Mouse (Mus musculus) frontal cortex, postnatal 10 days (tissue): Measurements from ENCODE around the gene Inpp4a.

Source experiments
- DNase-seq, 2 experiments: peaks; one replicate each; pipeline ENCODE4 v3.0.0; 2022; ENCODE audit warnings: low spot score in 2 of 2, mixed read lengths in 1 of 2

Gene Inpp4a

DNA sequence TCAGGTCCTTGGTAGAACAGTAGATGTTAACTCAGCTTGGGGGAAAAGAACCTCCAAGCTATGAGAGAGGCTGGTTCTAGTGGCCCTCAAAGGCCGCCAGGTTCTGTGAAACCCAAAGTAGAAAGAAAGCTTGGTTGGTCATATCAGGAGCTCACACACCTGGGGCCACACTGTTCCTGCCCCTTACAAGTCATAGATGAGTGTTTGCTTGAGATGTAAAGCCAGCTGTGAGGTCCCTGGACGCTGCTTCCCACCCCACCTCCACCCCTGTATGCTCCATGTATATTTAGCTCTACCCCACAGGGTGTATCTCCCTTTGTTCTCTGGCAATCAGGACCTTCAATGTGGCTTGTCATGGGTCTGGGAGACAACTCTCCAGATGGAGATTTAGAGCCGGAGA is 109.0 kb downstream of the Inpp4a start:
- DNase-seq = no peak

DNA sequence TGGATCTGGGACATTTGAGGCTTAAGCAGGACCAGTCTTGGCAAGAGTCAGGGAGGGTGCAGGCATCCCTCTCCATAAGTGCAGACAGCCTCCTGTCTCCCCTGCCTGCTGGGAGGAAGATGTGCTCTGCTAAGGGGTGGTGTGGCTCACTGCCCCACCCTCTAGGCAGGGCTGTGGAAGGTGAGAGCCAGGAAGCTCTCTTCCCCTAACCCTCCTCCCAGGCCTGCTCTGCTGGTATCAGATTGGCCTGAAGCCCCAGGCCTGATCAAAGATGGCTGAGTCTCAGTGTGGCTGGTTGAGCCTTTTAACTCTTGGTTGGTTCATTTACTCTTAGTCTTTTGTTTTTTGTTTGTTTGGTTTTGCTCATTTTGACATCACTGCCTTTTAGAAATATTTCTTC is 110.0 kb downstream of the Inpp4a start:
- DNase-seq = no peak

- DNase-seq = no peak
These were observed 115.7 kb downstream of the Inpp4a start for GRCm38 (mm10) chr1:37415394-37415793.

DNA sequence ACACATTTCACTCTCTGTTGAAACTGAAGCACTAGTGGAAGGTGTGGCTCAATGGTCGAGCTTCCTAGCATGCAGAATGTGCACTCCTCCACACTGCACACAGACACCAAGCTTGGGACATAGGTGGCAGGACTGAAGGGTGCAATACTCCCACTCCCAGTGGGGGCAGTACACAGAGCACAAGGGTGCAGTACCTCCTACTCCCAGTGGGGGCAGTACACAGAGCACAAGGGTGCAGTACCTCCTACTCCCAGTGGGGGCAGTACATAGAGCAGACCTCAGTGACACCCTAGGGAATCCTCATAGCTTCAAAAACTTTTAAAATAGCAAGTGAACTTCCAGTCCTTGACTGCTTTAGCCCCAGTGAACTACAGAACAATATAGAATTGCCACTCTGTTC is 119.8 kb downstream of the Inpp4a start:
- DNase-seq = peak in 1 of 2 experiments; percentile 27

DNA sequence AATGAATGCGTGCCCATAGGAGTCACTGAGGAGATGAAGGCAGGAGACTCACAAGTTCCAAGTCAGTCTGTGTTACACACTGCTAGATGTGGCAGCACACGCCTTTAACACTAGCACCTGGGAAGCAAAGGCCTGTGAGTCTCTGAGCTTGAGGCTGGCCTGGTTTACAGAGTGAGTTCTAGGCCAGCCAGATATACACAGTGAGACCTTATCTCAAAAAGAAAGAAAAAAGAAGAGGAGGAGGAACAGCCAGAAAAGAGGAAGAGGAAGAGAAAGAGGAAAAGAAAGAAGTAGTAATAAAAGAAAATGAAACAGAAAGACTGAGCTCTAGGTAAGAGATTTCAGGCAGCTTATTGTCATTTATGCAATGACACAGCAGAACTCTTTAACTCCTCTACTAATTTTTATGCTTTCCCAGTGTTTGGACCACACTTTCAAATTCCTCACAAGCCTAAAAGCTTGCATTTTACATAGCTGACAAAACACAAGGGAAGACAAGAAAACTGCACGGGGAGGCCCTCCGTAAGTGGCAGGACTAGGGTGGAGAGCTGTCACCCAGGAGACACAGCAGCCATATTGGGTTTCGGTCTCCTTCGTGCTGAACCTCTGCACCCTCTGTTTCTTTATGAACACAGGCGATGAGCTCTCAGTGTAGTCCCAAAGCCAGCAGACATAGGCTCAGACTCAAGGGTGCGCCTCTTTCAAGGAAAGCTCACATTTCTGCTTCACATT is 127.6 kb downstream of the Inpp4a start:
- DNase-seq = no peak

DNA sequence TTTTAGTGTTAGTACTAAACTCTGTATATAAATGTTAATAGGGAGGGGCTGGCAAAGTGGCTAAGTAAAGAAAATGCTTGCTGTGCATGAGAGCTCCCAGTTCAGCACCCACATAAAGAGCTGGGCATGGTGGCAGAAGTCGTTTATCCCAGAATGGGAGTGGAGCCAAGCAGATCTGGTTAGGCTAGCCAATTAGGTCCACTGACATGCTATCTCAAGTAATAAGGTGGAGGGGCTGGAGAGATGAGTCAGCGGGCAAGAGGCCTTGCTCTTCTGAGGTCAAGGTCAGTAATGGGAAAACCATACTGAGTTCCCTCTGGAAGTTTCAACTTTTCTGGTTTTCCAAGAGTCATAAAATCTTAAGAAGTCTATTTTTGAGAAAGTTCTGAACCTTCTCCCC is 129.2 kb downstream of the Inpp4a start:
- no peak for DNase-seq

DNA sequence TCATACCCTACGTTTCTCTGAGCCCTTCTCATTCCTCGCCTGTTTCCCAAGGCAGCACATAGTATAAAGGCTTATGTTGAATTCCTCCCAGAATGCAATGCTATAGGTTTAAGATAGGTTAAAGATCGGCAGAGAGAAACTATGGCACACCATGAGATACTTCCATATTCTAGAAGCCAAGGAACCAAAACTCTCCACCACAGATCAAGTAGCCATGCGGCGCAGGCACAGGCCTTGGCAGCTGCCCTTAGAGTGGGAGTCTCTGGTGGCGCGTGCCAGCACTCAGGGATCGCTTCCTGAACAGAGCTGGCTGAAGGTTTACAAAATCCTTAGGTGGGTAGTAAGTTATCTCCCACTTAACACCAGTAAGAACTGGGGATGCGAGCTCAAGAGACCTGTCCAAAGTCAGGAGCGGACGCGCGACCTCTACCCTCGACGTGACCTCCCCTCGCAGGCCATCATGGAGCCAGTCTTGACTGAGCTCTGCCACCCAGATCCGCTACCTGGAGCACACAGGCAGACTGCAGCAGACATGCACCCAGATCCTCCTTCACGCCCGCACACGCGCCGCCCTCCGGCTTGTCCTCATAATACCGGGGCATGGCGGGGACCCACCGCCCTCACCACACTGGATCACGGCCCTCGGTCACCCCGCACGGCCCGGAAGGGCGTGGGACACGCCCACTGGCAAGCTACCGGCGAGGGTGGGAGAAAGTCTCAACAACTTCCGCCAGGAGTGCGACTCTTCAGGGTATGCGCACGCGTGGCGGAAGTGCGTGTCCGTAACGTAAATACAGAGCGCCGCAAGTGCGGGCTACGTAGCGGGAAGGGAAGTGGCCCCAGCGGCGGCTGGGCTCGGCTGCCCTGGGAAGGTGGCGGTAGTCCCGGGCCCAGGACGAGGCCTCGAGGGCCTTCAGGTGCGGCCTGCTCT is 130.0 kb downstream of the Inpp4a start, which contains the start of the genes Coa5 and Unc50:
Gene Coa5, minus strand, starts transcription at position 738 of the 931 bp plus-strand sequence.
Gene Unc50, plus strand, starts transcription at position 774 of the 931 bp plus-strand sequence.
- DNase-seq = peak; percentile 92 to 93

GRCm38 (mm10) chr1:37430297-37430840 is 130.7 kb downstream of the Inpp4a start:
- DNase-seq = no peak

DNA sequence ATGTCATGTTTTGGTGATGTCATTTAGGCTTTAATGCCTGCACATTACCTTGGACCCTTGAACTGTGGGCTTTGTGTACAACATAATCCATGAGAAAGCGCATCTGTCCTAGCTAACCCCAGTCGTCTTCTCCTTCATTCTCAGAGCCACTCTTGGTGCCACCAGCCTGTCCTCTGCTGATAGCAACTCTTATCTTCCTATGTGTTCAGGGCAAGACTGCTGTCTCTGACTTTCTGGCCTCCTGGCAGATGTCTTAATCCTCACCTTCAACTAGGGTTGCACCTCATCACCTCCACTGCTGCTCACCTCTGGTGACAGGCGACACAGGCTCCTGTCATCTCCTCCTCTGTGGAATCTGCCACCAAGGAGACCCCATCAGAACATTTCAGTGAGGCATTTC is 136.8 kb downstream of the Inpp4a start:
- DNase-seq = no peak

DNA sequence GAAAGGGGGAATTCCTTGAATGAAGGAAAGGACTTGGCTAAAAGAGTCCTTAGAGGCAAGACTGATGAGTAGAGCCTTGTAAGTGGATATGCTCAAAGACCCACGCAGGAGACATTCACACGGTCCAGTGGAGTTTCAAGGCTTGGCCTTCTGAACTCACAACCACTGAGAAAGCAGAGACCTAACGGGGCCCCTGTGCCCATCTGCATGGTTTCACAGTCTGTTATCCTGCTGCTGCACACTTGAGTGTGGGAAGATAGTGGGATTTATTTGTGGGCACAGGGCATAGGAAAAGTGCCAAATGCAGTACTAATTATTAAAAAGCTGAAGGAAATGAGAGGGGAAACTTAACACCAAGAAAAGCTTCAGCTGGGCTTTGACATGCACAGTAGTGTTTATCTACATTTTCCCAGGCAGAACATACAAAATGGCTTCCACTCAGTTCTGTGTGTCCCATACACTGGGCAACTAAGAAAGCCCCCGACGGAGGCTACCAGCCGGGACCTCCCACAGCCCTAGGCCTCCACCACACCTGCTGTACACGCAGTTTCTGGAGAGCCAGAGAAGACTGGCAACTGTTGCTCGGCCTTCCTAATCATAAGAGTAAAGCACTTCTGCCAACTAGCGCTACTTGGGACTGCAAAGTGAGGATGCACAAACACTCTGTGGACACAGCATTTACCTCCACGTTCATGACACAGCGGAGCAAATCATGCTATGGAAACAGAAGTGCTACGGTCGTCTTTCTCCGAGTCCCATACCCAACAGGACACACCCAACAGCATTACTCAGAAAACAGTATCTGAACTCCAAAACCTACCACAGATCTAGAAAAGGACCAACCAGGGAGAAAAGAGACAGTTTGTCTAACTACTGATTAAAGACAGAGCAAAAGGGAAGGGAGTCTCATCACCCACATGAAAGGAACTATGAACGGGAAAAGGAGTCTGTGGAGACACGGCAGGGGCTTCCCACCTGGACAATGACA is 143.5 kb downstream of the Inpp4a start:
- no peak for DNase-seq

GRCm38 (mm10) chr1:37448361-37449095 is 148.9 kb downstream of the Inpp4a start:
- DNase-seq = peak in 1 of 2 experiments; percentile 24

DNA sequence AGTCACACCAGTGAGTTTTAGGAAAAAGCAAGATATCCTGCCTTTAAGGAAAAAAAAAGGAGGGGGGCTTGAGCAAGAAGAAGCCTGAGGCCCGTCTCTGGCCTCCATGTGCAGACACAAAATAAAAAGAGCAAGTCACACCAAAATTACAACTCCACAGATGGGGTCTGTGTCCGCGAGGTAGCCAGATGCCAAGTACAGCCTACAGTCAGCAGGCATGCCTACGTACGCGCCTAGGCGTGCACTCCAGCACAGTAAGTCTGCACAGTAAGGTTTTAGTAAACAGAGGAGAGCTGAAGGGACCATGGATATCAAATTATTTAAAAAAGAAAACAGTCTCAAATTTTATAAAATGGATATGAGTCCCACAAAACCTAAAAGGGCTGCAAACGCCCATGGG is 151.6 kb downstream of the Inpp4a start:
- DNase-seq = no peak

- DNase-seq = no peak
These were observed 157.9 kb downstream of the Inpp4a start for GRCm38 (mm10) chr1:37457546-37457945.
